Mouse (Mus musculus) G1E (cell line): ENCODE data around the gene Fermt3. TPM values are rescaled to one million over a fixed set of nuclear protein-coding genes. Genes with fewer than 3 reads are reported as not detected.
"Not testable (repeated sequence)": the region's sequence is repeated elsewhere in the genome, so short reads cannot be mapped to it uniquely, and the experiment has no call there.

Source experiments
- ATAC-seq: 2 replicates; pipeline ENCODE4 v1.8.0; 2016; ENCODE audit warnings: mild to moderate bottlenecking; ENCODE audit not compliant: insufficient number of reproducible peaks, poor library complexity, low FRiP score, severe bottlenecking; ENCODE audit errors: extremely low read depth
- DNase-seq: peaks from one replicate; pipeline ENCODE4 v3.0.0; 2012; ENCODE audit warnings: low spot score
- H3K27me3 ChIP-seq: 2 replicates; pipeline ENCODE4 v1.6.1; 2012; ENCODE audit warnings: mild to moderate bottlenecking, low read length, inconsistent platforms; ENCODE audit not compliant: insufficient read depth
- H3K36me3 ChIP-seq: replicated peaks from 2 replicates; pipeline ENCODE3; 2012; ENCODE audit warnings: mild to moderate bottlenecking, inconsistent platforms
- H3K4me1 ChIP-seq: 2 replicates; pipeline ENCODE4 v1.6.1; 2012; ENCODE audit warnings: low read depth, low read length, inconsistent platforms, mixed read lengths; ENCODE audit not compliant: insufficient read depth
- H3K4me3 ChIP-seq: 2 replicates; pipeline ENCODE4 v1.5.1; 2012; ENCODE audit warnings: low read depth, mild to moderate bottlenecking, inconsistent platforms, low read length, moderate library complexity, mixed read lengths
- H3K9me3 ChIP-seq: replicated peaks from 2 replicates; pipeline ENCODE4 v1.6.1; 2012; ENCODE audit warnings: inconsistent platforms
- CTCF ChIP-seq: IDR thresholded peaks from 2 replicates; pipeline ENCODE4 v1.5.1; 2012; ENCODE audit warnings: low read depth, low read length, inconsistent platforms, mixed read lengths
- GATA1 ChIP-seq: IDR thresholded peaks from 2 replicates; pipeline ENCODE4 v1.6.1; 2012; ENCODE audit warnings: borderline replicate concordance, low read length, inconsistent platforms, mixed read lengths
- GATA2 ChIP-seq: IDR thresholded peaks from 2 replicates; pipeline ENCODE4 v1.6.1; 2012; ENCODE audit warnings: low read depth, low read length, inconsistent platforms, borderline replicate concordance
- POLR2AphosphoS5 ChIP-seq: IDR thresholded peaks from 2 replicates; pipeline ENCODE4 v1.6.1; 2012; ENCODE audit warnings: low read depth, low read length, inconsistent platforms; ENCODE audit not compliant: insufficient replicate concordance
- TAL1 ChIP-seq: conservative IDR thresholded peaks from 2 replicates; pipeline ENCODE4 v1.6.1; 2012; ENCODE audit warnings: low read depth, low read length, inconsistent platforms, mixed read lengths
- polyA plus RNA-seq: library from polyadenylated mRNA; stranded (reverse); fragments of >175 nt; gene quantifications from 2 replicates; pipeline ENCODE4 v1.2.3, GENCODE M21; 2012
- total RNA-seq, 2 experiments: library from RNA; stranded (forward) in 1 of 2; stranded (reverse) in 1 of 2; fragments of 200-1000 nt in 1 of 2; fragments of >200 nt in 1 of 2; fragmentation: Nextera tagmentation in 1 of 2; gene quantifications; 2 replicates each; pipeline ENCODE4 v1.2.3; 2014 to 2017

The Fermt3 gene
- total and polyA plus RNA-seq, 3 experiments: 69.5 to 461 (median 267) TPM

DNA sequence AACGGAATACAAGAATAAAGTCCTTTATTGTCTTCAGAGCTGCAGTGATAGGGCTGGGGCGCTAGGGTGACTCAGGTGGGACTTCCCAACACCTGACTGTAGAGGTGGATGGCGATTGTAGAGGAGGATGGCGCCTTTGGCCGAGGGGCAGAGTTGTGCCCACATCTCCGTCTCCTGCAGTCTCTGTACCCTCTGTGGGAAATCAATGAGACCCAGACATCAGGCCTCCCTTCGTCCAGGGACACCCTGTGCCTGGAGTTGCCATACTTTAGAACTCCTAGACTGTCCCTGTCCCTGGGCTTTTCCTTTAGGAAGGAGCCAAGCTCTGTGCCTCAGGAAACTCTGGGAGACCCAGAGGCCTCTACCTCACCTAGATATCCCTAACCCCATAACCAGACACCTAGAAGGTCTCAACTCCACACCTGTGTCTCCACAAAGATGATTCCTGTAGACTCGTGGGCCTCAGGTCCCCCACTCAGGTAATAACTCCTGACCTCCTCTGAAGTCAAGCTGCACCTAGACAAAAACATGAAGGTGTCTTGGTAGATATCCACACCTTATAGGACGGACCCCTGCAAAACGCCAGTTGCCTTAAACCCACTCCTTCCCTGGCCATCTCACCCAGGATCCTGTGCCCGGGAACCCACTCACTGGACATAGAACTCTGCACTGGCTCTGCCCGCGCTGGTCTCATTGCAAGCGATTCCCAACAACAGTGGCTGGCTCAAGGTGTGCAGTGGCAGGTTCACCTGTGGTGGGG lies 26.1 kb downstream of the Fermt3 start:
- TF ChIP-seq POLR2AphosphoS5 (no peak), CTCF (no peak), GATA2 (no peak), GATA1 (no peak), TAL1 (no peak)
- Histone ChIP-seq H3K4me3 (peak overlapping the region; percentile 77), H3K9me3 (no peaks in the 10 kb centered on the region), H3K36me3 (peaks cover 48% of the 10 kb centered on the region), H3K27me3 (no peaks in the 10 kb centered on the region), H3K4me1 (peaks cover 67% of the 10 kb centered on the region)
- DNase-seq (no peak), ATAC-seq (no peak)

DNA sequence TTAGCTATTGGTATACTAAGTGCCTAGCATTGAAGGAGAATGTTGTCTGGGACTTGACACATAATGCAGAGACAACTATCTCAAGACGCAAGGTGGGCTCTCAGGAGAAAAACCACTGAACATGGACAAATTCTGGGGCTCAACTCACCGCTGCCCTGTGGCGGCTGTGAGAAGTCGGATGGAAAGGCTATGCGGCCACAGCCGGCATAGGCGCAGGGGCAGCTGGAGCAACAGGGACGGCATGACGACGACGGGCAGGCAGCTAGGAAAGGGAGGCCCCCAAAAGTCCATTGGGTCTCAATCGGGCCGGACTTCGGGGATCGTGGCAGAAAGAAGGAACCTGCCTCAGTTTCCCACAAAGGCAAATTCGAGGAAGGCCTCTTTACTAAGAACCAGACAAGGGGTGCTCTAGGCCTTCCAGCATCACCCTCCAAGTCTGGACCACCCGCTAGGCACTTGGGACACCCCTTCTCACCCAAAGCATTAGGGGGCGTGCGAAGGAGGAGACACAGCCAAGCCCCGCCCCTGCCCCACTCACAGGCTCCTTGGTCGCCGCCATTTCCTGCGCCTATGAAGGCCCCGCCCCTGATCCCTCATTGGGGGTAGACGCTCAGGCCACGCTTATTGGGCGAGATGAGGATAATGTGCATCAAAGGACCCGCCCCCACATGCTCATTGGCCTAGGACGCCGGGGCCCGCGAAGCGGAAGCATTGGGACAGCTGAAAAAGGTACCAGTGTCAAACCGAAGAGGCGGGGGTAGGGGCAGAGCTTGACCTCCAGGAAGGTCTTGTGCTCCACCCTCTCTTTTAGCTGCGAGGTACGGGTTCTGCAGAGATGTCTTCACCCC lies 27.0 kb downstream of the Fermt3 start, which contains the start of gene Dnajc4:
Dnajc4 (minus strand) TSS at position 562 of the 848 bp plus-strand sequence.
- peak; percentile 95 for ATAC-seq
- H3K4me1 ChIP-seq: peaks cover 69% of the 10 kb centered on the region
- peak; percentile 96 for DNase-seq
- no peak for TF ChIP-seq GATA1
- no peak for TF ChIP-seq POLR2AphosphoS5
- no peaks in the 10 kb centered on the region for H3K27me3 ChIP-seq
- H3K9me3 ChIP-seq: no peaks in the 10 kb centered on the region
- H3K36me3 ChIP-seq: peaks cover 38% of the 10 kb centered on the region
- H3K4me3 ChIP-seq: peak within 1 kb of the TSS; percentile 77

DNA sequence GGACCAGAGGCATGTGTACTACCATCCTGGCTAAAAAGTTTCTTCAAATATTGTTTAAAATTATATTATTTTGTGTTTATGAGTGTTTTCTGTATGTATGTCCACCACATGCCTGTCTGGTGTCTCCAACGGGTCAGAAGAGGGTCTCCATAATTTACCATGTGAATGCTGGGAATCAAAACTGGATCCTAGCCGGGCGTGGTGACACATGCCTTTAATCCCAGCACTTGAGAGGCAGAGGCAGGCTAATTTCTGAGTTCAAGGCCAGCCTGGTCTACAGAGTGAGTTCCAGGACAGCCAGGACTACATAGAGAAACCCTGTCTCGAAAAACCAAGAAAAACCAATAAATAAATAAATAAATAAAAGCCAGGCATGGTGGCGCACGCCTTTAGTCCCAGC lies 28.1 kb downstream of the Fermt3 start:
- not testable (repeated sequence) for ATAC-seq, H3K9me3 ChIP-seq, H3K4me3 ChIP-seq, DNase-seq, H3K27me3 ChIP-seq
- Histone ChIP-seq H3K36me3 (peaks cover 41% of the 10 kb centered on the region), H3K4me1 (peaks cover 70% of the 10 kb centered on the region)

DNA sequence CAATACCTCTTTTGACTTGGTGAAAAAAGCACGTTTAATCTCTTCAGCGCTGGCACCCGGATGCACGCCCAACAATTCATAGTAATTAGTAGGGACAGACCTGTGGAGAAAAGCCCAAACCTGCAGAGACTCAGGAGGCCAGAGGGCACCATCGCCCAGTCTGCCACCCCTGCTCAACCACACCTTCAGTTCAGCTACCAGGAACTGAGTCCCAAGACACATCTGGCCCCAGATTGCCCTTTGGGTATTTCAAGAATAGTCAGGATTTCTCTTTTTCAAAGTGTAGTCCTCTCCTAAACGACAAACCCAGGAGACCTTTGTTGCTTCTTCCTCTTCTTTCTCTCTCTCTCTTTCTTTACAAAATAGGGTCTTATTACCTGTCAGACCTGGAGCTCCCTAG lies 28.6 kb downstream of the Fermt3 start:
- DNase-seq (no peak), ATAC-seq (no peak)
- Histone ChIP-seq H3K36me3 (peaks cover 46% of the 10 kb centered on the region), H3K9me3 (no peaks in the 10 kb centered on the region), H3K4me3 (no peak overlapping the region), H3K4me1 (peaks cover 72% of the 10 kb centered on the region), H3K27me3 (no peaks in the 10 kb centered on the region)
- TF ChIP-seq POLR2AphosphoS5 (no peak), GATA2 (no peak), GATA1 (no peak), TAL1 (no peak), CTCF (no peak)

DNA sequence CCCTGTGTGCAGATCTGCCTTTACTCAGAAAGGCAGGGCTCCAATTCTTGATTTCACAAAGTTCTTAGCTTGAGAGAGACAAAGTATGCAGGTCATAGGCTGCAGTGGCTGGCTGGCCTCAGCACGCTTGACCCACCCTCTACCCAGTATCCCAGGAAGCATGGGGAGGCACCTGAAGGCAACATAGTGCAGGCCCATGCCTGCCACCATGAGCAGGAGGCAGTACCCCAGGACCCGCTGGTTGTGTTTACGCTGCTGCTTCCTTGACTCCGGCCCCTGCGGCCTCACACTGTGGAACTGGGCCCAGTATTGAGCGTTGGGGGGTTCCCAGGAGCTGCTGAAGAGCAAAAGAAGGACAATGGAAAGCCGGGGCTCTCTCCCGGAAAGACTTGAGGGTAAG lies 30.0 kb downstream of the Fermt3 start:
- H3K36me3 ChIP-seq: peaks cover 51% of the 10 kb centered on the region
- no peaks in the 10 kb centered on the region for H3K27me3 ChIP-seq
- no peak overlapping the region for H3K4me3 ChIP-seq
- TF ChIP-seq GATA1 (no peak), CTCF (no peak), GATA2 (no peak), TAL1 (no peak), POLR2AphosphoS5 (no peak)
- no peak for ATAC-seq
- DNase-seq: no peak
- H3K9me3 ChIP-seq: no peaks in the 10 kb centered on the region
- H3K4me1 ChIP-seq: peaks cover 63% of the 10 kb centered on the region

DNA sequence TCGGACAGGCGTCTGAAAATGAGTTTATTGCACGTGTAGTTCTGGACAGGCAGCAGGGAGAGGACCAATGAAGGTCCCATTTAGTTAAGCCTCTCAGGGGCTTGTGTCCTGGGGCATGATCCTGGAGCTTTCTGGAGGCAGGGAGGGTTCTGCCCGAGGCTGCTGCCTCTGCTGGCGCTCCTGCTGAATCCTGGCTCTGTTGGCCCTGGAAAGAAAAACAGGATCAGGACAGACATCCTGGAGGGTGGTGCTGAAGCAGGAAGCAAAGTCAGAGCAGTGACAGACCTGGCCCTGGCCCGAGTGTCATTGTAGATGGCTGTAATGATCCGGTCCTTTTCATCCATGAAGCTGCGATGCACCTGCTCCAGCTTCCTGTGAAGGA lies 31.4 kb downstream of the Fermt3 start:
- no peak for DNase-seq
- H3K4me1 ChIP-seq: peaks cover 56% of the 10 kb centered on the region
- ATAC-seq: no peak
- TF ChIP-seq TAL1 (no peak), CTCF (no peak), POLR2AphosphoS5 (no peak)
- peaks cover 50% of the 10 kb centered on the region for H3K36me3 ChIP-seq
- no peaks in the 10 kb centered on the region for H3K27me3 ChIP-seq
- H3K9me3 ChIP-seq: no peaks in the 10 kb centered on the region
- H3K4me3 ChIP-seq: peak overlapping the region; percentile 88
